Mouse (Mus musculus): ENCODE measurements at regions not wholly inside any gene's neighbourhood (a gene's known extent, or its start where the extent isn't known, plus 50 kb on each side); places are given as distances from the start of the nearest gene placed in this dataset.

- in situ Hi-C loops (cut with MboI; ENCODE audit: low sequenced_read_pairs in 2 of 2, unreplicated experiment in 2 of 2), result no loop called here
- H3K4me3 ChIP-seq (ENCODE audit: insufficient read depth in 1 of 2, low read depth in 1 of 2, low read length in 2 of 2, poor library complexity in 1 of 2, severe bottlenecking in 1 of 2), result no peak overlapping the region
- TF ChIP-seq ZNF384 (IDR thresholded peaks at IDR 0.05; ENCODE audit: low read depth, low read length) (no peak), HCFC1 (IDR thresholded peaks at IDR 0.05; ENCODE audit: borderline replicate concordance, insufficient read depth, low read length) (no peak), CHD2 (IDR thresholded peaks at IDR 0.05; ENCODE audit: low read depth, low read length) (no peak), ZC3H11A (IDR thresholded peaks at IDR 0.05; ENCODE audit: borderline replicate concordance, low read depth, low read length) (no peak), MAFK (IDR thresholded peaks at IDR 0.05; ENCODE audit: insufficient read depth, low read depth, low read length) (no peak)
- no peaks in the 10 kb centered on the region for H3K4me1 ChIP-seq (ENCODE audit: control insufficient read depth in 2 of 2, insufficient read depth in 2 of 2, low read length in 2 of 2, poor library complexity in 1 of 2)
- no peak for DNase-seq (ENCODE audit: low read depth, low spot score)
- H3K9ac ChIP-seq (ENCODE audit: insufficient read depth, low read depth, low read length, poor library complexity, severe bottlenecking), result no peak overlapping the region
- H3K27ac ChIP-seq (ENCODE audit: insufficient read depth, low read depth, low read length, poor library complexity, severe bottlenecking), result no peak overlapping the region
- H3K36me3 ChIP-seq (ENCODE audit: control insufficient read depth, insufficient read depth, low read length, poor library complexity, severe bottlenecking), result no peaks in the 10 kb centered on the region
- H3K9me3 ChIP-seq (ENCODE audit: control insufficient read depth, insufficient read depth, low read depth, low read length), result no peaks in the 10 kb centered on the region
Observed at GRCm38 (mm10) chr11:65363846-65364245, 94.1 kb upstream of the Myocd start.

- in situ Hi-C loops (cut with MboI; ENCODE audit: low sequenced_read_pairs in 2 of 2, unreplicated experiment in 2 of 2), result no loop called here
Observed at GRCm38 (mm10) chr11:65360729-65361128, 90.9 kb upstream of the Myocd start.

DNA sequence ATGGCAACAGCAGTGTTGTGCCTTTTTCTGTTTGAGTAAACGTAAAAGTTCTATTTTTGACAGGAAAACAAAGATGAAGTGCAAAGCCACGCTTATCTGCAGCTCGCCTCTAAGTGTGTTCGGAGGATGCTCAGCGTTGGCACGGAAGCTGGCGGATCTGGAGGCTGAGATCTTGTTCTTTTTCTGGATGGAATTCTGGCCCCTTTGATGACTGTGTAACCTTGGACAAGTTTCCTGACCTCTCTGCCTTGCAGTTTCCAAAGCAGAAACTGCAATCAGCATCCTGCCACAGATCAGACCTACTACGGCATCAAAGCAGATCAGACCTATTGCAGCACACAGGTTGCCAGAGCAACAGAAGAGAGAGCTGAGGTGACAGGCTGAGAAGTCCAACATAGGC lies 89.1 kb upstream of the Myocd start:
- no peak for DNase-seq (ENCODE audit: low read depth, low spot score)
- Histone ChIP-seq H3K4me1 (ENCODE audit: control insufficient read depth in 2 of 2, insufficient read depth in 2 of 2, low read length in 2 of 2, poor library complexity in 1 of 2) (no peaks in the 10 kb centered on the region), H3K9me3 (ENCODE audit: control insufficient read depth, insufficient read depth, low read depth, low read length) (no peaks in the 10 kb centered on the region), H3K9ac (ENCODE audit: insufficient read depth, low read depth, low read length, poor library complexity, severe bottlenecking) (no peak overlapping the region), H3K4me3 (ENCODE audit: insufficient read depth in 1 of 2, low read depth in 1 of 2, low read length in 2 of 2, poor library complexity in 1 of 2, severe bottlenecking in 1 of 2) (no peak overlapping the region), H3K27ac (ENCODE audit: insufficient read depth, low read depth, low read length, poor library complexity, severe bottlenecking) (no peak overlapping the region), H3K36me3 (ENCODE audit: control insufficient read depth, insufficient read depth, low read length, poor library complexity, severe bottlenecking) (no peaks in the 10 kb centered on the region)
- in situ Hi-C loops (cut with MboI; ENCODE audit: low sequenced_read_pairs in 2 of 2, unreplicated experiment in 2 of 2), result no loop called here
- TF ChIP-seq MAFK (IDR thresholded peaks at IDR 0.05; ENCODE audit: insufficient read depth, low read depth, low read length) (no peak), CHD2 (IDR thresholded peaks at IDR 0.05; ENCODE audit: low read depth, low read length) (no peak), ZC3H11A (IDR thresholded peaks at IDR 0.05; ENCODE audit: borderline replicate concordance, low read depth, low read length) (no peak), ZNF384 (IDR thresholded peaks at IDR 0.05; ENCODE audit: low read depth, low read length) (no peak), HCFC1 (IDR thresholded peaks at IDR 0.05; ENCODE audit: borderline replicate concordance, insufficient read depth, low read length) (no peak)

More at GRCm38 (mm10) chr11:65360729-65361128, 90.9 kb upstream of the Myocd start:
- DNase-seq (ENCODE audit: low read depth, low spot score), result no peak
- Histone ChIP-seq H3K9ac (ENCODE audit: insufficient read depth, low read depth, low read length, poor library complexity, severe bottlenecking) (no peak overlapping the region), H3K9me3 (ENCODE audit: control insufficient read depth, insufficient read depth, low read depth, low read length) (no peaks in the 10 kb centered on the region), H3K4me1 (ENCODE audit: control insufficient read depth in 2 of 2, insufficient read depth in 2 of 2, low read length in 2 of 2, poor library complexity in 1 of 2) (no peaks in the 10 kb centered on the region), H3K4me3 (ENCODE audit: insufficient read depth in 1 of 2, low read depth in 1 of 2, low read length in 2 of 2, poor library complexity in 1 of 2, severe bottlenecking in 1 of 2) (no peak overlapping the region), H3K27ac (ENCODE audit: insufficient read depth, low read depth, low read length, poor library complexity, severe bottlenecking) (no peak overlapping the region), H3K36me3 (ENCODE audit: control insufficient read depth, insufficient read depth, low read length, poor library complexity, severe bottlenecking) (no peaks in the 10 kb centered on the region)
- TF ChIP-seq ZC3H11A (IDR thresholded peaks at IDR 0.05; ENCODE audit: borderline replicate concordance, low read depth, low read length) (no peak), CHD2 (IDR thresholded peaks at IDR 0.05; ENCODE audit: low read depth, low read length) (no peak), ZNF384 (IDR thresholded peaks at IDR 0.05; ENCODE audit: low read depth, low read length) (no peak), HCFC1 (IDR thresholded peaks at IDR 0.05; ENCODE audit: borderline replicate concordance, insufficient read depth, low read length) (no peak), MAFK (IDR thresholded peaks at IDR 0.05; ENCODE audit: insufficient read depth, low read depth, low read length) (no peak)

DNA sequence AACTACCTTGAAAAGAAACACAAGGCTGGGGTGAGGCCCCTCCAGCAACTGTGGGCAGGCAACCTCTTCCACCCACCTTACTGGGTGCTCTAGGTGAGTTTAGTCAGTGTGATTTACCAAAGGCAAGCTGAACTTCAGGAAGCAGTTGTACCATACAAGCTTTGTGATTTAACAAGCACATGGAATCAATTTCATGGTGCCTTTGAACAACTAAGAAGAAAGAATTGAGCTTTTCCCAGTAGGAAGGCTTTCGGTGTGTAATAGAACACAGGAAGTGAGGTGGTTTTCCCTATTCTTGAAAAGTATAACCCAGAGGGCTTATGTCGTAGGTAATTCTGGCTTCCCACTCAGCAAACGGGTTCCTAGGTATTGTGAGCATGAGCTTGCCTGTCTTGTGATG lies 82.7 kb upstream of the Myocd start:
- in situ Hi-C loops (cut with MboI; ENCODE audit: low sequenced_read_pairs in 2 of 2, unreplicated experiment in 2 of 2), result no loop called here
- H3K27ac ChIP-seq (ENCODE audit: insufficient read depth, low read depth, low read length, poor library complexity, severe bottlenecking), result no peak overlapping the region
- no peak for TF ChIP-seq HCFC1 (IDR thresholded peaks at IDR 0.05; ENCODE audit: borderline replicate concordance, insufficient read depth, low read length)
- no peak for TF ChIP-seq CHD2 (IDR thresholded peaks at IDR 0.05; ENCODE audit: low read depth, low read length)
- TF ChIP-seq ZNF384 (IDR thresholded peaks at IDR 0.05; ENCODE audit: low read depth, low read length), result no peak
- TF ChIP-seq ZC3H11A (IDR thresholded peaks at IDR 0.05; ENCODE audit: borderline replicate concordance, low read depth, low read length), result no peak
- no peak for TF ChIP-seq MAFK (IDR thresholded peaks at IDR 0.05; ENCODE audit: insufficient read depth, low read depth, low read length)

GRCm38 (mm10) chr11:65349013-65349412 lies 79.2 kb upstream of the Myocd start:
- TF ChIP-seq CHD2 (IDR thresholded peaks at IDR 0.05; ENCODE audit: low read depth, low read length), result no peak
- TF ChIP-seq HCFC1 (IDR thresholded peaks at IDR 0.05; ENCODE audit: borderline replicate concordance, insufficient read depth, low read length), result no peak
- TF ChIP-seq ZC3H11A (IDR thresholded peaks at IDR 0.05; ENCODE audit: borderline replicate concordance, low read depth, low read length), result no peak
- TF ChIP-seq MAFK (IDR thresholded peaks at IDR 0.05; ENCODE audit: insufficient read depth, low read depth, low read length), result no peak
- TF ChIP-seq ZNF384 (IDR thresholded peaks at IDR 0.05; ENCODE audit: low read depth, low read length), result no peak
- no peak overlapping the region for H3K4me3 ChIP-seq (ENCODE audit: insufficient read depth in 1 of 2, low read depth in 1 of 2, low read length in 2 of 2, poor library complexity in 1 of 2, severe bottlenecking in 1 of 2)
- DNase-seq (ENCODE audit: low read depth, low spot score), result no peak
- H3K27ac ChIP-seq (ENCODE audit: insufficient read depth, low read depth, low read length, poor library complexity, severe bottlenecking), result no peak overlapping the region
- H3K36me3 ChIP-seq (ENCODE audit: control insufficient read depth, insufficient read depth, low read length, poor library complexity, severe bottlenecking), result no peaks in the 10 kb centered on the region
- in situ Hi-C loops (cut with MboI; ENCODE audit: low sequenced_read_pairs in 2 of 2, unreplicated experiment in 2 of 2), result no loop called here
- no peaks in the 10 kb centered on the region for H3K9me3 ChIP-seq (ENCODE audit: control insufficient read depth, insufficient read depth, low read depth, low read length)
- no peaks in the 10 kb centered on the region for H3K4me1 ChIP-seq (ENCODE audit: control insufficient read depth in 2 of 2, insufficient read depth in 2 of 2, low read length in 2 of 2, poor library complexity in 1 of 2)
- no peak overlapping the region for H3K9ac ChIP-seq (ENCODE audit: insufficient read depth, low read depth, low read length, poor library complexity, severe bottlenecking)

More for the DNA sequence above, 82.7 kb upstream of the Myocd start:
- DNase-seq (ENCODE audit: low read depth, low spot score), result no peak
- H3K9me3 ChIP-seq (ENCODE audit: control insufficient read depth, insufficient read depth, low read depth, low read length), result no peaks in the 10 kb centered on the region
- no peak overlapping the region for H3K9ac ChIP-seq (ENCODE audit: insufficient read depth, low read depth, low read length, poor library complexity, severe bottlenecking)
- H3K4me1 ChIP-seq (ENCODE audit: control insufficient read depth in 2 of 2, insufficient read depth in 2 of 2, low read length in 2 of 2, poor library complexity in 1 of 2), result no peaks in the 10 kb centered on the region
- no peaks in the 10 kb centered on the region for H3K36me3 ChIP-seq (ENCODE audit: control insufficient read depth, insufficient read depth, low read length, poor library complexity, severe bottlenecking)
- no peak overlapping the region for H3K4me3 ChIP-seq (ENCODE audit: insufficient read depth in 1 of 2, low read depth in 1 of 2, low read length in 2 of 2, poor library complexity in 1 of 2, severe bottlenecking in 1 of 2)

Measured in ES-E14 (cell line).